Mouse (Mus musculus): ENCODE results near the gene Rabep1.
"Not testable (repeated sequence)": the region's sequence is repeated elsewhere in the genome, so short reads cannot be mapped to it uniquely, and the experiment has no call there.

DNA sequence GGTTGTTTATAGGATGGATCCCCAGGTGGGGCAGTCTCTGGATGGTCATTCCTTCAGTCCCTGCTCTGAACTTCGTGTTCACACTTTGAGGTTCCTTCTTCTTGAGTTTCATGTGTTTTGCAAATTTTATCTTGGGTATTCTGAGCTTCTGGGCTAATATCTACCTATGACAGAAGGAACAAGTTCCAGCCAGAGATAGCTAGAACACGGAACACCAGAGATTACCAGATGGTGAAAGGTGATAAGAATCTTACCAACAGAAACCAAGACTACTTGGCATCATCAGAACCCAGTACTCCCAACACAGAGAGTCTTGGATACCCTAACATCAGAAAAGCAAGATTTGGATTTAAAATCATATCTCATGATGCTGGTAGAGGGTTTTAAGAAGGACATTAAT is 18.6 kb downstream of the Rabep1 start:
- TF ChIP-seq CTCF, EP300 (IDR thresholded peaks at IDR 0.05; ENCODE audit: low read depth): not testable (repeated sequence)
